Mouse (Mus musculus): ENCODE measurements at regions not wholly inside any gene's neighbourhood (a gene's known extent, or its start where the extent isn't known, plus 50 kb on each side); places are given as distances from the start of the nearest gene placed in this dataset.
"Not testable (repeated sequence)": the region's sequence is repeated elsewhere in the genome, so short reads cannot be mapped to it uniquely, and the experiment has no call there.

GRCm38 (mm10) chr12:51294971-51295477 lies 52.8 kb upstream of the G2e3 start:
- no peak for DNase-seq

GRCm38 (mm10) chr12:51278358-51278757 lies 69.5 kb upstream of the G2e3 start:
- no peak for DNase-seq

- DNase-seq, result peak; percentile 13
Observed at GRCm38 (mm10) chr12:51275818-51276538, 71.9 kb upstream of the G2e3 start.

- DNase-seq, result no peak
Observed at GRCm38 (mm10) chr12:51273486-51273885, 74.4 kb upstream of the G2e3 start.

GRCm38 (mm10) chr12:51242839-51243238 lies 105.0 kb upstream of the G2e3 start:
- no peak for DNase-seq

GRCm38 (mm10) chr12:51241131-51241781 lies 106.6 kb upstream of the G2e3 start:
- no peak for DNase-seq

- DNase-seq, result no peak
Observed at GRCm38 (mm10) chr12:51211691-51212090, 136.2 kb upstream of the G2e3 start.

GRCm38 (mm10) chr12:51196289-51196688 lies 151.6 kb upstream of the G2e3 start:
- DNase-seq, result no peak

GRCm38 (mm10) chr12:51195136-51195535 lies 152.7 kb upstream of the G2e3 start:
- no peak for DNase-seq

- no peak for DNase-seq
Observed at GRCm38 (mm10) chr12:51190754-51191153, 157.1 kb upstream of the G2e3 start.

- no peak for DNase-seq
Observed at GRCm38 (mm10) chr12:51190186-51190585, 157.7 kb upstream of the G2e3 start.

GRCm38 (mm10) chr12:51188229-51188628 lies 159.6 kb upstream of the G2e3 start:
- peak; percentile 19 for DNase-seq

- no peak for DNase-seq
Observed at GRCm38 (mm10) chr12:51187726-51188125, 160.1 kb upstream of the G2e3 start.

GRCm38 (mm10) chr12:51185751-51186150 lies 162.1 kb upstream of the G2e3 start:
- no peak for DNase-seq

GRCm38 (mm10) chr12:51174906-51175756 lies 172.7 kb upstream of the G2e3 start:
- no peak for DNase-seq

- no peak for DNase-seq
Observed at GRCm38 (mm10) chr12:51165186-51165585, 182.7 kb upstream of the G2e3 start.

GRCm38 (mm10) chr12:51160995-51161394 lies 186.9 kb upstream of the G2e3 start:
- no peak for DNase-seq

- DNase-seq, result no peak
Observed at GRCm38 (mm10) chr12:51160122-51160521, 187.7 kb upstream of the G2e3 start.

- no peak for DNase-seq
Observed at GRCm38 (mm10) chr12:51147963-51148362, 199.9 kb upstream of the G2e3 start.

- no peak for DNase-seq
Observed at GRCm38 (mm10) chr12:51143840-51144239, 204.0 kb upstream of the G2e3 start.

- no peak for DNase-seq
Observed at GRCm38 (mm10) chr12:51143196-51143595, 204.7 kb upstream of the G2e3 start.

GRCm38 (mm10) chr12:51133676-51134075 lies 214.2 kb upstream of the G2e3 start:
- not testable (repeated sequence) for DNase-seq

GRCm38 (mm10) chr12:51128274-51128673 lies 219.6 kb upstream of the G2e3 start:
- DNase-seq, result no peak

All from kidney, postnatal 10 days (tissue).